Mouse (Mus musculus) olfactory bulb, adult 2 months (tissue): ENCODE measurements at regions not wholly inside any gene's neighbourhood (a gene's known extent, or its start where the extent isn't known, plus 50 kb on each side); places are given as distances from the start of the nearest gene placed in this dataset.

ENCODE experiments used
- CTCF ChIP-seq: fragments of 200-500 bp; IDR thresholded peaks from 2 replicates; pipeline ENCODE4 v1.5.1; 2012; ENCODE audit warnings: low read depth, mild to moderate bottlenecking, low read length, moderate library complexity; ENCODE audit not compliant: insufficient read depth
- POLR2A ChIP-seq: fragments of 200-500 bp; IDR thresholded peaks from 2 replicates; pipeline ENCODE4 v1.6.1; 2012; ENCODE audit warnings: mild to moderate bottlenecking, low read depth, low read length, moderate library complexity; ENCODE audit not compliant: insufficient read depth

DNA sequence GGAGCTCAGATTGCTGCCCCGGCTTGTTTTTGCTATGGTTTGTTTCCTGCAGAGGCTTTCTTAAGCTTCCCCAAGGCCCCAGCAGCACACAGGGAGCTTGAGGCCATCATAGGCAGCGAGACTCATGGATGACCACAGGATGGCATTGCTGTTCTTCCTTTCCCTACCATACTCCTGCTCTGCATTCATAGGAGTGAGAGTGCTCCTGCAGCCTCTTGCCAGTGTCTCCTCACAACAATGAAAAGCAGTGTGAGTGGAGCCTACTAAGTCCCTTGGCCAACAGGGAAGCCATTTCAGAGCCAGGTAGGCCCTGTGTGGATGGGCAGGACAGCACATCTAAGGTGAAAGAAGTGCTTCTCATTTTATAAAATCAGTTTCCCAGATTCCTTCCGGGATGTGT is 391.6 kb upstream of the Stxbp6 start:
- TF ChIP-seq CTCF (0 out of 2 replicates have a peak, but pooled peaks have one; percentile 28), POLR2A (no peak)
